Mouse (Mus musculus) E14TG2a.4 (cell line): ENCODE results near the gene Rnf126.

Experiments
- H3K27me3 ChIP-seq: 2 replicates; pipeline ENCODE4 v1.6.1; 2014; ENCODE audit warnings: low read length, control low read depth; ENCODE audit not compliant: insufficient read depth
- H3K36me3 ChIP-seq: 2 replicates; pipeline ENCODE4 v1.6.1; 2014; ENCODE audit warnings: low read length, control low read depth; ENCODE audit not compliant: insufficient read depth
- H3K4me1 ChIP-seq: replicated peaks from 2 replicates; pipeline ENCODE4 v1.6.1; 2014; ENCODE audit warnings: low read depth, low read length, control low read depth
- H3K4me3 ChIP-seq: replicated peaks from 2 replicates; pipeline ENCODE4 v1.5.1; 2014; ENCODE audit warnings: mild to moderate bottlenecking, low read length
- H3K9me3 ChIP-seq: 2 replicates; pipeline ENCODE4 v1.6.1; 2014; ENCODE audit warnings: low read length, control low read depth
- CTCF ChIP-seq: conservative IDR thresholded peaks from 2 replicates; pipeline ENCODE4 v1.5.1; 2014; ENCODE audit warnings: low read length
- NANOG ChIP-seq: IDR thresholded peaks from 2 replicates; pipeline ENCODE4 v1.6.1; 2014; ENCODE audit warnings: borderline replicate concordance, low read length, mixed read lengths
- POU5F1 ChIP-seq: IDR thresholded peaks from 2 replicates; pipeline ENCODE4 v1.6.1; 2014; ENCODE audit warnings: low read length, borderline replicate concordance

Gene Rnf126

DNA sequence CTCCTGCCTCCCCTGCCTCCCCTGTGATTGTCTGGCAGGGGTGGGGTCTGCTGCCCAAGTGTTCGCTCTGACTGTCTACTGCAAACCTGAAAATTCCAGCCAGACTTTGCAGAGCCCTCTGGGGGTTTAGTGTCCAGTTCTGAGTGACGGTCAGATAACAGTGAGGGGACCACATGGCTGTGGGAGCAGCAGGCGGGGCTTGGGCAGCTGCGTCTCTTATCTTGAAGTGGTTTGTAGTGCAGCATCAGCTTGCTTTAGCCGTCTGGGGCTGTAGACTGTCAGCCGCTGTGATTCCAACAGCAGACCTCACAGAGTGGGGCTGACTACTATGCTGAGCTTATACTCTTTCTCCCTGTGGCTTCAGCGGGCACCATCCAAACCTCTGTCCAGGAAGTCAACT lies 57.4 kb downstream of the Rnf126 start:
- Histone ChIP-seq H3K36me3 (peaks cover 76% of the 10 kb centered on the region), H3K27me3 (no peaks in the 10 kb centered on the region), H3K9me3 (no peaks in the 10 kb centered on the region), H3K4me1 (peaks cover 83% of the 10 kb centered on the region), H3K4me3 (peak overlapping the region; percentile 63)
- TF ChIP-seq CTCF (no peak), NANOG (no peak), POU5F1 (no peak)

GRCm38 (mm10) chr10:79708668-79709067 lies 58.1 kb downstream of the Rnf126 start:
- Histone ChIP-seq H3K4me3 (peak overlapping the region; percentile 63), H3K9me3 (no peaks in the 10 kb centered on the region), H3K4me1 (peaks cover 85% of the 10 kb centered on the region), H3K27me3 (no peaks in the 10 kb centered on the region), H3K36me3 (peaks cover 76% of the 10 kb centered on the region)
- TF ChIP-seq POU5F1 (no peak), NANOG (no peak)
